Mouse (Mus musculus) hindbrain, postnatal 0 days (tissue): ENCODE data around the gene Sh2b2. TPM values are rescaled to one million over a fixed set of nuclear protein-coding genes. Genes with fewer than 3 reads are reported as not detected.

Experiments used
- ATAC-seq: fragments of 200-750 bp; cut with Nextera tagmentation; 2 replicates; pipeline ENCODE4 v1.8.0; 2017; ENCODE audit warnings: mild to moderate bottlenecking, moderate TSS enrichment, moderate library complexity
- DNase-seq: peaks from one replicate; pipeline ENCODE4 v3.0.0-alpha.2; 2015; ENCODE audit warnings: low spot score
- H3K27ac ChIP-seq: fragments of 300-500 bp; sonication (generic); 2 replicates; pipeline ENCODE4 v1.5.1; 2014; ENCODE audit warnings: mild to moderate bottlenecking
- H3K27me3 ChIP-seq: fragments of 300-500 bp; sonication (generic); 2 replicates; pipeline ENCODE4 v1.6.1; 2014; ENCODE audit warnings: low read length, mixed read lengths; ENCODE audit not compliant: insufficient read depth
- H3K36me3 ChIP-seq: fragments of 300-500 bp; sonication (generic); 2 replicates; pipeline ENCODE4 v1.6.1; 2014; ENCODE audit warnings: low read length, mixed read lengths; ENCODE audit not compliant: insufficient read depth
- H3K4me1 ChIP-seq: fragments of 300-500 bp; sonication (generic); 2 replicates; pipeline ENCODE4 v1.6.1; 2014; ENCODE audit warnings: antibody characterized with exemption, low read length, mixed read lengths; ENCODE audit not compliant: insufficient read depth
- H3K4me2 ChIP-seq: fragments of 300-500 bp; sonication (generic); 2 replicates; pipeline ENCODE4 v1.6.1; 2014; ENCODE audit warnings: low read depth, mild to moderate bottlenecking, low read length, moderate library complexity, mixed read lengths
- H3K4me3 ChIP-seq: fragments of 300-500 bp; sonication (generic); 2 replicates; pipeline ENCODE4 v1.5.1; 2014; ENCODE audit warnings: low read length
- H3K9ac ChIP-seq: fragments of 300-500 bp; sonication (generic); replicated peaks from 2 replicates; pipeline ENCODE4 v1.6.1; 2014; ENCODE audit warnings: mild to moderate bottlenecking, low read length, moderate library complexity, mixed read lengths
- H3K9me3 ChIP-seq: fragments of 300-500 bp; sonication (generic); 2 replicates; pipeline ENCODE4 v1.6.1; 2016; ENCODE audit warnings: low read length, mixed read lengths
- CTCF ChIP-seq: IDR thresholded peaks from 2 replicates; pipeline ENCODE4 v1.5.1; 2016; ENCODE audit warnings: antibody characterized with exemption, control low read depth, low read depth
- WGBS: fragments of 180-500 bp; shearing (Covaris S2); extraction: QIAGEN DNeasy Blood & Tissue Kit; methylation state at CpG from one replicate; pipeline ENCODE4 v1.1.7; 2014; 5-methylcytosine and 5-hydroxymethylcytosine counted together
- polyA plus RNA-seq: library from polyadenylated mRNA; unstranded; fragments of >200 nt; fragmentation: Nextera tagmentation; extraction: Ambion mirVana; gene quantifications from 2 replicates; pipeline ENCODE4 v1.2.1, GENCODE M21; 2015
- total RNA-seq: library from RNA; depleted of rRNA; stranded (reverse); fragments of >200 nt; gene quantifications from 2 replicates; pipeline ENCODE4 v1.2.3, GENCODE M21; 2014; rRNA removed

Sh2b2 gene
- total and polyA plus RNA-seq, 2 experiments from 2014 or later = 15.3 to 49.6 TPM

- no peaks in the 10 kb centered on the region for H3K27me3 ChIP-seq
- H3K9me3 ChIP-seq = no peaks in the 10 kb centered on the region
- ATAC-seq = no peak
- no peak for TF ChIP-seq CTCF
- 23% methylated on average over 9 of the region's 9 CpGs for WGBS
- peak overlapping the region; percentile 26; the same call in 1 of the 2 replicates for H3K27ac ChIP-seq
- DNase-seq = peak; percentile 79
- peaks cover 12% of the 10 kb centered on the region for H3K36me3 ChIP-seq
- no peak overlapping the region for H3K4me2 ChIP-seq
- no peak overlapping the region for H3K4me3 ChIP-seq
- peaks cover 4% of the 10 kb centered on the region; the same call in 1 of the 2 replicates for H3K4me1 ChIP-seq
- no peak overlapping the region for H3K9ac ChIP-seq
These were observed 72.5 kb downstream of the Sh2b2 start for GRCm38 (mm10) chr5:136173606-136174463.

- Histone ChIP-seq H3K4me1 (peaks cover 4% of the 10 kb centered on the region; the same call in 1 of the 2 replicates), H3K27me3 (no peaks in the 10 kb centered on the region), H3K4me2 (no peak overlapping the region), H3K9ac (no peak overlapping the region), H3K4me3 (no peak overlapping the region), H3K9me3 (no peaks in the 10 kb centered on the region), H3K36me3 (0 out of 2 replicates have a peak, but pooled peaks cover 4% of the 10 kb centered on the region), H3K27ac (no peak overlapping the region)
- TF ChIP-seq CTCF = no peak
- ATAC-seq (no peak), DNase-seq (no peak)
- 82% methylated on average over 9 of the region's 9 CpGs for WGBS
These were observed 73.4 kb downstream of the Sh2b2 start for GRCm38 (mm10) chr5:136172939-136173338.

GRCm38 (mm10) chr5:136171363-136172341 is 74.7 kb downstream of the Sh2b2 start:
- Histone ChIP-seq H3K4me2 (peak overlapping the region; percentile 90), H3K4me3 (peak overlapping the region; percentile 59), H3K4me1 (peaks cover 4% of the 10 kb centered on the region; the same call in 1 of the 2 replicates), H3K36me3 (no peaks in the 10 kb centered on the region), H3K27ac (peak overlapping the region; percentile 83), H3K9me3 (no peaks in the 10 kb centered on the region), H3K27me3 (no peaks in the 10 kb centered on the region), H3K9ac (peak overlapping the region; percentile 69; the same call in 1 of the 2 replicates)
- 27% methylated on average over 17 of the region's 17 CpGs for WGBS
- ATAC-seq (0 out of 2 replicates have a peak, but pooled peaks have one; percentile 6), DNase-seq (peak; percentile 16)
- no peak for TF ChIP-seq CTCF

GRCm38 (mm10) chr5:136170512-136171362 is 75.6 kb downstream of the Sh2b2 start, which contains the start of gene Orai2:
Gene Orai2, minus strand, starts transcription at chr5:136170713.
- Histone ChIP-seq H3K4me2 (peak within 1 kb of the TSS; percentile 90), H3K27ac (peak within 1 kb of the TSS; percentile 83), H3K9ac (peak within 1 kb of the TSS; percentile 69), H3K27me3 (no peaks in the 10 kb centered on the region), H3K9me3 (no peaks in the 10 kb centered on the region), H3K4me1 (peaks cover 4% of the 10 kb centered on the region; the same call in 1 of the 2 replicates), H3K4me3 (peak within 1 kb of the TSS; percentile 59), H3K36me3 (no peaks in the 10 kb centered on the region)
- WGBS = 2% methylated on average over 45 of the region's 49 CpGs
- TF ChIP-seq CTCF = no peak
- ATAC-seq (peak; percentile 89), DNase-seq (peak; percentile 91)

GRCm38 (mm10) chr5:136169626-136170511 is 76.5 kb downstream of the Sh2b2 start:
- H3K4me2 ChIP-seq = peak overlapping the region; percentile 90
- no peaks in the 10 kb centered on the region for H3K27me3 ChIP-seq
- H3K36me3 ChIP-seq = no peaks in the 10 kb centered on the region
- peak overlapping the region; percentile 69 for H3K9ac ChIP-seq
- ATAC-seq = peak; percentile 61; the same call in 1 of the 2 replicates
- no peaks in the 10 kb centered on the region for H3K9me3 ChIP-seq
- WGBS = 9% methylated on average over 14 of the region's 15 CpGs
- DNase-seq = peak; percentile 56
- 0 out of 2 replicates have a peak, but pooled peaks have one; percentile 20 for TF ChIP-seq CTCF
- H3K4me3 ChIP-seq = peak overlapping the region; percentile 59
- peak overlapping the region; percentile 83 for H3K27ac ChIP-seq
- peaks cover 4% of the 10 kb centered on the region; the same call in 1 of the 2 replicates for H3K4me1 ChIP-seq

Other genes starting within 250 kb of the Sh2b2 start
- not detected in 2 replicates for gene Upk3b, start 208.1 kb downstream of the Sh2b2 start, total RNA-seq
- not detected in 2 replicates for gene Upk3b, start 208.1 kb downstream of the Sh2b2 start, polyA plus RNA-seq
- gene Upk3bl, start 192.1 kb downstream of the Sh2b2 start, total RNA-seq = not detected in 2 replicates
- 0.14 TPM in 1 of 2 replicates, not detected in the other for gene Upk3bl, start 192.1 kb downstream of the Sh2b2 start, polyA plus RNA-seq
- gene Rasa4, start 162.6 kb downstream of the Sh2b2 start, total RNA-seq = 27.0 and 27.5 TPM in 2 replicates
- gene Rasa4, start 162.6 kb downstream of the Sh2b2 start, polyA plus RNA-seq = 19.2 and 19.4 TPM in 2 replicates
- gene Polr2j, start 129.9 kb downstream of the Sh2b2 start, total RNA-seq = 94.2 and 159 TPM in 2 replicates
- gene Polr2j, start 129.9 kb downstream of the Sh2b2 start, polyA plus RNA-seq = 235 and 245 TPM in 2 replicates
- gene Lrwd1, start 110.5 kb downstream of the Sh2b2 start, total RNA-seq = 32.9 and 35.8 TPM in 2 replicates
- gene Lrwd1, start 110.5 kb downstream of the Sh2b2 start, polyA plus RNA-seq = 16.8 and 17.7 TPM in 2 replicates
- gene Alkbh4, start 110.4 kb downstream of the Sh2b2 start, total RNA-seq = 17.6 and 21.9 TPM in 2 replicates
- 15.2 and 15.4 TPM in 2 replicates for gene Alkbh4, start 110.4 kb downstream of the Sh2b2 start, polyA plus RNA-seq
- 122 and 148 TPM in 2 replicates for gene Orai2, start 75.8 kb downstream of the Sh2b2 start, total RNA-seq
- gene Orai2, start 75.8 kb downstream of the Sh2b2 start, polyA plus RNA-seq = 50.6 and 56.8 TPM in 2 replicates
- gene Prkrip1, start 47.6 kb downstream of the Sh2b2 start, total RNA-seq = 11.2 and 15.1 TPM in 2 replicates
- gene Prkrip1, start 47.6 kb downstream of the Sh2b2 start, polyA plus RNA-seq = 58.7 and 59.0 TPM in 2 replicates